Mouse (Mus musculus): ENCODE measurements around the gene Mtcl1. TPM values are rescaled to one million over a fixed set of nuclear protein-coding genes. Genes with fewer than 3 reads are reported as not detected.

Gene Mtcl1
- polyA plus RNA-seq, 1 experiment from 2014 or later: 17.5 TPM

- Histone ChIP-seq H3K9ac (ENCODE audit: low read length) (no peak overlapping the region), H3K4me2 (ENCODE audit: low read length) (no peak overlapping the region), H3K27me3 (replicated peaks; ENCODE audit: control insufficient read depth, insufficient read depth, low read length) (no peaks in the 10 kb centered on the region), H3K36me3 (ENCODE audit: control insufficient read depth, insufficient read depth, low read length) (peaks cover 4% of the 10 kb centered on the region; the same call in 1 of the 2 replicates), H3K9me3 (replicated peaks; ENCODE audit: control insufficient read depth, low read length) (no peaks in the 10 kb centered on the region), H3K27ac (ENCODE audit: low read depth, low read length) (no peak overlapping the region), H3K4me3 (ENCODE audit: low read depth, low read length) (no peak overlapping the region), H3K4me1 (ENCODE audit: control insufficient read depth, insufficient read depth, low read length) (peaks cover 24% of the 10 kb centered on the region)
- ATAC-seq (no peak), DNase-seq (ENCODE audit: low spot score) (no peak)
- 64% methylated on average over 8 of the region's 8 CpGs for WGBS
These were observed 41.7 kb downstream of the Mtcl1 start for GRCm38 (mm10) chr17:66407833-66408232.

- 45% methylated on average over 7 of the region's 7 CpGs for WGBS
- Histone ChIP-seq H3K4me3 (ENCODE audit: low read depth, low read length) (no peak overlapping the region), H3K27me3 (replicated peaks; ENCODE audit: control insufficient read depth, insufficient read depth, low read length) (no peaks in the 10 kb centered on the region), H3K9ac (ENCODE audit: low read length) (no peak overlapping the region), H3K27ac (ENCODE audit: low read depth, low read length) (no peak overlapping the region), H3K4me2 (ENCODE audit: low read length) (no peak overlapping the region), H3K4me1 (ENCODE audit: control insufficient read depth, insufficient read depth, low read length) (peaks cover 29% of the 10 kb centered on the region), H3K9me3 (replicated peaks; ENCODE audit: control insufficient read depth, low read length) (no peaks in the 10 kb centered on the region), H3K36me3 (ENCODE audit: control insufficient read depth, insufficient read depth, low read length) (peaks cover 4% of the 10 kb centered on the region; the same call in 1 of the 2 replicates)
- DNase-seq (ENCODE audit: low spot score): no peak
- no peak for ATAC-seq
These were observed 43.9 kb downstream of the Mtcl1 start for GRCm38 (mm10) chr17:66405601-66406000.

GRCm38 (mm10) chr17:66404883-66405590 lies 44.5 kb downstream of the Mtcl1 start:
- H3K4me3 ChIP-seq (ENCODE audit: low read depth, low read length): no peak overlapping the region
- no peaks in the 10 kb centered on the region for H3K9me3 ChIP-seq (replicated peaks; ENCODE audit: control insufficient read depth, low read length)
- H3K4me1 ChIP-seq (ENCODE audit: control insufficient read depth, insufficient read depth, low read length): peaks cover 29% of the 10 kb centered on the region
- H3K4me2 ChIP-seq (ENCODE audit: low read length): no peak overlapping the region; the same call in 1 of the 2 replicates
- 0 out of 2 replicates have a peak, but pooled peaks have one; percentile 10 for ATAC-seq
- H3K36me3 ChIP-seq (ENCODE audit: control insufficient read depth, insufficient read depth, low read length): no peaks in the 10 kb centered on the region; the same call in 1 of the 2 replicates
- H3K27ac ChIP-seq (ENCODE audit: low read depth, low read length): no peak overlapping the region
- no peak overlapping the region; the same call in 1 of the 2 replicates for H3K9ac ChIP-seq (ENCODE audit: low read length)
- no peaks in the 10 kb centered on the region for H3K27me3 ChIP-seq (replicated peaks; ENCODE audit: control insufficient read depth, insufficient read depth, low read length)
- WGBS: 10% methylated on average over 10 of the region's 10 CpGs
- DNase-seq (ENCODE audit: low spot score): peak; percentile 67

- no peak overlapping the region for H3K27ac ChIP-seq (ENCODE audit: low read depth, low read length)
- H3K4me1 ChIP-seq (ENCODE audit: control insufficient read depth, insufficient read depth, low read length): peaks cover 29% of the 10 kb centered on the region
- no peak for ATAC-seq
These were observed 46.6 kb downstream of the Mtcl1 start for GRCm38 (mm10) chr17:66402791-66403470.

GRCm38 (mm10) chr17:66401596-66402265 lies 47.8 kb downstream of the Mtcl1 start:
- no peaks in the 10 kb centered on the region for H3K36me3 ChIP-seq (ENCODE audit: control insufficient read depth, insufficient read depth, low read length)
- 6% methylated on average over 9 of the region's 9 CpGs for WGBS
- H3K9me3 ChIP-seq (replicated peaks; ENCODE audit: control insufficient read depth, low read length): no peaks in the 10 kb centered on the region
- ATAC-seq (peak; percentile 66), DNase-seq (ENCODE audit: low spot score) (peak; percentile 85)
- no peak overlapping the region for H3K4me3 ChIP-seq (ENCODE audit: low read depth, low read length)
- no peaks in the 10 kb centered on the region for H3K27me3 ChIP-seq (replicated peaks; ENCODE audit: control insufficient read depth, insufficient read depth, low read length)
- no peak overlapping the region for H3K9ac ChIP-seq (ENCODE audit: low read length)
- H3K4me1 ChIP-seq (ENCODE audit: control insufficient read depth, insufficient read depth, low read length): peaks cover 29% of the 10 kb centered on the region
- 0 out of 2 replicates have a peak overlapping the region, but pooled peaks have one; percentile 7 for H3K4me2 ChIP-seq (ENCODE audit: low read length)
- peak overlapping the region; percentile 6; the same call in 1 of the 2 replicates for H3K27ac ChIP-seq (ENCODE audit: low read depth, low read length)

More at GRCm38 (mm10) chr17:66402791-66403470, 46.6 kb downstream of the Mtcl1 start:
- 25% methylated on average over 6 of the region's 6 CpGs for WGBS
- H3K4me2 ChIP-seq (ENCODE audit: low read length): no peak overlapping the region
- no peaks in the 10 kb centered on the region for H3K36me3 ChIP-seq (ENCODE audit: control insufficient read depth, insufficient read depth, low read length)
- H3K9me3 ChIP-seq (replicated peaks; ENCODE audit: control insufficient read depth, low read length): no peaks in the 10 kb centered on the region
- no peak for DNase-seq (ENCODE audit: low spot score)
- no peak overlapping the region for H3K4me3 ChIP-seq (ENCODE audit: low read depth, low read length)
- no peaks in the 10 kb centered on the region for H3K27me3 ChIP-seq (replicated peaks; ENCODE audit: control insufficient read depth, insufficient read depth, low read length)
- H3K9ac ChIP-seq (ENCODE audit: low read length): no peak overlapping the region

GRCm38 (mm10) chr17:66399780-66400179 lies 49.8 kb downstream of the Mtcl1 start:
- Histone ChIP-seq H3K36me3 (ENCODE audit: control insufficient read depth, insufficient read depth, low read length) (no peaks in the 10 kb centered on the region), H3K27ac (ENCODE audit: low read depth, low read length) (no peak overlapping the region), H3K4me3 (ENCODE audit: low read depth, low read length) (no peak overlapping the region), H3K9ac (ENCODE audit: low read length) (no peak overlapping the region), H3K9me3 (replicated peaks; ENCODE audit: control insufficient read depth, low read length) (no peaks in the 10 kb centered on the region), H3K4me2 (ENCODE audit: low read length) (no peak overlapping the region), H3K27me3 (replicated peaks; ENCODE audit: control insufficient read depth, insufficient read depth, low read length) (no peaks in the 10 kb centered on the region), H3K4me1 (ENCODE audit: control insufficient read depth, insufficient read depth, low read length) (peaks cover 19% of the 10 kb centered on the region)
- ATAC-seq (no peak), DNase-seq (ENCODE audit: low spot score) (no peak)
- WGBS: 96% methylated on average over 4 of the region's 4 CpGs

- Histone ChIP-seq H3K4me1 (ENCODE audit: control insufficient read depth, insufficient read depth, low read length) (no peaks in the 10 kb centered on the region), H3K4me2 (ENCODE audit: low read length) (no peak overlapping the region), H3K27ac (ENCODE audit: low read depth, low read length) (no peak overlapping the region), H3K4me3 (ENCODE audit: low read depth, low read length) (no peak overlapping the region), H3K9ac (ENCODE audit: low read length) (no peak overlapping the region), H3K27me3 (replicated peaks; ENCODE audit: control insufficient read depth, insufficient read depth, low read length) (no peaks in the 10 kb centered on the region), H3K36me3 (ENCODE audit: control insufficient read depth, insufficient read depth, low read length) (no peaks in the 10 kb centered on the region), H3K9me3 (replicated peaks; ENCODE audit: control insufficient read depth, low read length) (no peaks in the 10 kb centered on the region)
- DNase-seq (ENCODE audit: low spot score) (no peak), ATAC-seq (no peak)
- WGBS: 86% methylated on average over 9 of the region's 9 CpGs
These were observed 55.0 kb downstream of the Mtcl1 start for GRCm38 (mm10) chr17:66394571-66394970.

- no peak overlapping the region for H3K4me2 ChIP-seq (ENCODE audit: low read length)
- no peaks in the 10 kb centered on the region for H3K9me3 ChIP-seq (replicated peaks; ENCODE audit: control insufficient read depth, low read length)
- H3K4me3 ChIP-seq (ENCODE audit: low read depth, low read length): no peak overlapping the region
- H3K4me1 ChIP-seq (ENCODE audit: control insufficient read depth, insufficient read depth, low read length): no peaks in the 10 kb centered on the region
- H3K9ac ChIP-seq (ENCODE audit: low read length): no peak overlapping the region
- 65% methylated on average over 4 of the region's 4 CpGs for WGBS
- no peaks in the 10 kb centered on the region for H3K27me3 ChIP-seq (replicated peaks; ENCODE audit: control insufficient read depth, insufficient read depth, low read length)
- peaks cover 7% of the 10 kb centered on the region; the same call in 1 of the 2 replicates for H3K36me3 ChIP-seq (ENCODE audit: control insufficient read depth, insufficient read depth, low read length)
- DNase-seq (ENCODE audit: low spot score) (no peak), ATAC-seq (no peak)
- H3K27ac ChIP-seq (ENCODE audit: low read depth, low read length): no peak overlapping the region
These were observed 61.2 kb downstream of the Mtcl1 start for GRCm38 (mm10) chr17:66388307-66388706.
